Mouse (Mus musculus) kidney, adult 2 months (tissue): ENCODE data around the gene Rassf3.

Experiments used
- CTCF ChIP-seq: fragments of 200-500 bp; conservative IDR thresholded peaks from 2 replicates; pipeline ENCODE4 v1.5.1; 2011; ENCODE audit warnings: low read depth, mild to moderate bottlenecking, control low read depth, low read length, moderate library complexity, mixed read lengths; ENCODE audit not compliant: insufficient read depth, insufficient read length
- POLR2A ChIP-seq: fragments of 200-500 bp; IDR thresholded peaks from one replicate; pipeline ENCODE4 v1.6.1; 2011; ENCODE audit warnings: low read depth, low read length, control low read depth

GRCm38 (mm10) chr10:121457381-121457780 is 18.8 kb downstream of the Rassf3 start:
- no peak for TF ChIP-seq CTCF
- no peak for TF ChIP-seq POLR2A
